Mouse (Mus musculus): ENCODE results near the gene Ankfn1. TPM values are rescaled to one million over a fixed set of nuclear protein-coding genes. Genes with fewer than 3 reads are reported as not detected.

Gene Ankfn1
- polyA plus RNA-seq, 1 experiment from 2014 or later: 0.18 TPM

DNA sequence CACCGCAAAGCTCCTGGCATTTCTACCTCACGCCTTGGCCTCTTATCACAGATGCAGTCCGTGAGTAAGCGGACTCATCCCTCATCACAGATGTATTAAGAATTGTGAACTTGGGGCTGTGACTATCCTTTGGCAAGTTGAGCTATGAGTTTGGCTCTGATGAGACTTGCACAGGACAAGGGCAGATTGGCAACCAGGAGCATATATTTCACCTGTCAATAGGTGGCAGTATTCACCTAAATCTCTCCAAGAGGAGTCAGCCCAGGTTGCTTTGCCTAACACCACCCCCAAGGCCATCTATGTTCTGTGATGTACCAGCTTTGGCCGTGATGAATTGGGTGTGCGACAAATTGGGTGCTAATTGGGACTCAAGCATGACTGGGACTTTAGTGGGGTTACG is 231.3 kb downstream of the Ankfn1 start:
- H3K9me3 ChIP-seq: peaks cover 3% of the 10 kb centered on the region; the same call in 1 of the 2 replicates
- H3K27ac ChIP-seq: no peak overlapping the region
- peaks cover 8% of the 10 kb centered on the region; the same call in 1 of the 2 replicates for H3K4me1 ChIP-seq
- peaks cover 6% of the 10 kb centered on the region; the same call in 1 of the 2 replicates for H3K27me3 ChIP-seq (ENCODE audit: insufficient read depth, poor library complexity, severe bottlenecking)
- no peak overlapping the region for H3K4me3 ChIP-seq
- 28% methylated on average over 7 of the region's 7 CpGs for WGBS
- no peak for DNase-seq (ENCODE audit: low spot score)
- H3K36me3 ChIP-seq: no peaks in the 10 kb centered on the region

DNA sequence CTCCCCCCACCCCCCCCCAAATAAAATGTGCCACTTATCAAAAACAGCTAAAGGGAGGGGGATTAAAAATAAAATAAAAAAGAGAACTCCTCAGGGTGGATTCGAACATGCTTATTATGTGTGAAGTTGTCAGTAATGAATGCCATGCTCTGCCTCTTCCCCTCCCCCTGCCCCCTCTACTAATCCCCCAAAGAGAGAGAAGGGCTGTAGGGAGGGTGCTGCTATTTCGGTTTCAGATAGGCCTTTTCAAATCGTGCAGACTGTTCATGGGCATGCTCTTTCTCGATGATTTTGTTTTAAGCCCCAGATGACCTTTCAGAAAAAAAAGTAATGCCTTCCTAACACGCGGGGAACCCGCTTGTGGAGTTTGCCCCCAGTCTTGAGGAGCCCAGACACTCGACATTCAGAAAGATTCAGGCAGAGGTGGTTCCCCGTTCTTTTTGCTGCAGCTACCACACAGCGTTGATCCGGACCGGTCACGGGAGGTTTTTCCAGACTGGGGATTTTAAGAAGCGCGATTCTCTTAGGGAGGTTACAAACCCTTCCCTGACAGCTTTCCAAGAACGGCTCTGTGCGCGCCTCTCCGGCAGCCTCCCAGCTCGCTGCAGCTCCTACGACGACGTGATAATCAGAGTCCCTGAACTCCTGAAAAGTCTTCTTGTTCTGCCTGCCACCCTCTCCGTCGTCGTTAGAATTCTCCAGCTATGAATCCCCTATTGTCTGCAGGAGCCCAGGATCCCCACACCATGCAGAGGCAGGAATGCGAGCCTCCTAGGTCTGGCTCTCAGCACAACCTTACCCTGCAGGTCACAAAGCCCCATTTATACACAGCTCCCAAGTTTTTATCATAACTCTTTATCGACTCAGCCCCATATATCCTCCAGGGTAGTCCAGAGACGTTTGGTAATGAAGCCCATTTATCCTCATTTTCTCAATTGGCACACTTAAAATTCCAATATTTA is 232.3 kb downstream of the Ankfn1 start:
- WGBS: 3% methylated on average over 29 of the region's 29 CpGs
- Histone ChIP-seq H3K27me3 (ENCODE audit: insufficient read depth, poor library complexity, severe bottlenecking) (peaks cover 6% of the 10 kb centered on the region; the same call in 1 of the 2 replicates), H3K9me3 (peaks cover 3% of the 10 kb centered on the region; the same call in 1 of the 2 replicates), H3K27ac (peak overlapping the region; percentile 78), H3K36me3 (no peaks in the 10 kb centered on the region), H3K4me3 (peak overlapping the region; percentile 52), H3K4me1 (peaks cover 8% of the 10 kb centered on the region; the same call in 1 of the 2 replicates)
- peak; percentile 77 for DNase-seq (ENCODE audit: low spot score)

DNA sequence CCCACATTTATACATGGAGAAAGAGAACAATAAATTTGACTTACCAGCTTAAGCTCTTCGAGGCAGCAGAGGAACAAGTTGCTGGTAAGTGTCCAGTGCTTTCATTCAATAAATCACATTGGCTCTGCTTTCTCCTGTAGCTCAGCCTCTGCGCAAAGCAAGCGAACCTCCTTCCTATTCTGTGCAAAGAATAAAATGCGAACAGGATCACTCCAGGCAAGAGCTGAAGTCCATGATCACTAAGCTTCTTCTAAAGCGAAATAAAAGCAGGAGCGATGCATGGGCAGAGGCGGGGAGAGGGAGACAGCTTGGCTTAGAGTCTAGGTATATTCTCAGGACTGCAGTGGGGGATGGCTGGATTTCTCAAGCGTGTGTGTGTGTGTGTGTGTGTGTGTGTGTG is 239.1 kb downstream of the Ankfn1 start:
- Histone ChIP-seq H3K27me3 (ENCODE audit: insufficient read depth, poor library complexity, severe bottlenecking) (0 out of 2 replicates have a peak, but pooled peaks cover 8% of the 10 kb centered on the region), H3K36me3 (no peaks in the 10 kb centered on the region), H3K4me3 (no peak overlapping the region), H3K27ac (no peak overlapping the region), H3K4me1 (0 out of 2 replicates have a peak, but pooled peaks cover 2% of the 10 kb centered on the region), H3K9me3 (peaks cover 3% of the 10 kb centered on the region; the same call in 1 of the 2 replicates)
- 82% methylated on average over 8 of the region's 8 CpGs for WGBS
- no peak for DNase-seq (ENCODE audit: low spot score)

DNA sequence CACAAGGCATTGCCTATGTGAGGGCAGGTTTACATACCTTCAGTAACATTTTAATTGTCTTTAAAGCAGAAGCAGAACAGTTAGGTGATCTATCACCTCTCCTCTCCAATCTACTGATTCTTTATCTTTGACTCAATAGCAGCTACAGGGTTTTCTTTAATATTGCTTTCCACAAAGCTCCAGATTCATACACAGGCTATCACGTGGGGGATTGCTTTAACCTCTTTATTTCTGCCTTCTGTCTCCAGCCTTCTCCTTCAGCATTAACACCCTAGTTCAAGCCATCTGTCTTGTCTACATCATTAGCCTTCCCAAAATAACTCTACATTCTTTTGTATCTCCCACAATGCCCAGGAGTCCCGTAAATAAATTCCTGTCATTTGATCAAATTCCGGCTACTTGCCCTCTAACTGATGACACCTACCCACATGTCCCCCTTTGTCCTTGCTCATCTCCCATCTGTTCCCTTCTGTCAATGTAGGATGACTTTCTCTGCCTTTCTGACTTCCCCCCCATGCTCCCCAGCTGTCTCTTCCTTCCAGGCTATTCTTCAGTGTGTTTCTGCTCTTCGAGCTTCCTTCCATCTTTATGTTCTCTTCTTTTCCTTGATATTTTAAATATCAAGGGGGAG is 249.5 kb downstream of the Ankfn1 start:
- no peaks in the 10 kb centered on the region for H3K9me3 ChIP-seq
- H3K27me3 ChIP-seq (ENCODE audit: insufficient read depth, poor library complexity, severe bottlenecking): no peaks in the 10 kb centered on the region
- 70% methylated on average over 4 of the region's 4 CpGs for WGBS

GRCm38 (mm10) chr11:89515501-89515901 is 262.0 kb downstream of the Ankfn1 start:
- peaks cover 8% of the 10 kb centered on the region for H3K4me1 ChIP-seq
- no peaks in the 10 kb centered on the region for H3K9me3 ChIP-seq
- H3K36me3 ChIP-seq: no peaks in the 10 kb centered on the region
- H3K27ac ChIP-seq: no peak overlapping the region
- peak overlapping the region; percentile 22 for H3K4me3 ChIP-seq
- H3K27me3 ChIP-seq (ENCODE audit: insufficient read depth, poor library complexity, severe bottlenecking): peaks cover 5% of the 10 kb centered on the region; the same call in 1 of the 2 replicates
- 20% methylated on average over 9 of the region's 9 CpGs for WGBS
- no peak for DNase-seq (ENCODE audit: low spot score)

More for the DNA sequence above, 249.5 kb downstream of the Ankfn1 start:
- no peak for DNase-seq (ENCODE audit: low spot score)
- no peak overlapping the region for H3K27ac ChIP-seq
- H3K4me3 ChIP-seq: no peak overlapping the region
- no peaks in the 10 kb centered on the region for H3K36me3 ChIP-seq
- H3K4me1 ChIP-seq: peaks cover 9% of the 10 kb centered on the region; the same call in 1 of the 2 replicates

DNA sequence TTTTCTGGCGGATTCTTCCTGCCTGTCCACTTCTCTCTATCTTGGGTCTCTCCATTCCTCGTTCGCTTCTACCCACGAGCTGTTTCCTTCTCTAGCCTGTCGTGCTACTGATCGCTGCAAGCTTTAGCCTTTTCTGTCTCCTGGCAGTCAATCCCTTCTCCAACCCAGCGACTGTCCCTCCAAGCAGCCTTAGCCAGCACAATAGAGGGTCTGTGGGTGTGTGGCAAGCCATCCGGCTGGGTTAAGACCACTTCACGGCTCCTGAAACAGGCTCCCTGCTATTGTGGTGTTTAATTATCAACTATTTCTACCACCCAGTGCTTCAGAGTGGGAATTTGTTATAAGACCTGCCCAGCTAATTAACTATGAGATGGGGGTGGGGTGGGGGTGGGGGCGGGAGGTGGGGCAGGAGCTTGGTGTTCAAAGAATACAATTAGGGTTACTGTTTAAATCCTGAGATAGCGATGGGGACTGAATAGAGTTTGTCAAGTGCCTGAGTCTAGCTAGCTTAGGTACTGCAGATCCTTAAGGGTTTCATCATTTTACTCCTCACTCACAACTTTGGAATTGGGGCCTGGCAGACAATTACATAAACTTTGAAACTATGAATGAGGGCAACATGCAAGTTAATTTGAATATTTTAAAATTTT is 268.7 kb downstream of the Ankfn1 start:
- H3K27me3 ChIP-seq (ENCODE audit: insufficient read depth, poor library complexity, severe bottlenecking): no peaks in the 10 kb centered on the region
- peaks cover 13% of the 10 kb centered on the region; the same call in 1 of the 2 replicates for H3K4me1 ChIP-seq
- H3K9me3 ChIP-seq: no peaks in the 10 kb centered on the region
- DNase-seq (ENCODE audit: low spot score): no peak
- H3K36me3 ChIP-seq: no peaks in the 10 kb centered on the region
- WGBS: 9% methylated on average over 11 of the region's 11 CpGs
- peak overlapping the region; percentile 10; the same call in 1 of the 2 replicates for H3K4me3 ChIP-seq
- no peak overlapping the region for H3K27ac ChIP-seq

DNA sequence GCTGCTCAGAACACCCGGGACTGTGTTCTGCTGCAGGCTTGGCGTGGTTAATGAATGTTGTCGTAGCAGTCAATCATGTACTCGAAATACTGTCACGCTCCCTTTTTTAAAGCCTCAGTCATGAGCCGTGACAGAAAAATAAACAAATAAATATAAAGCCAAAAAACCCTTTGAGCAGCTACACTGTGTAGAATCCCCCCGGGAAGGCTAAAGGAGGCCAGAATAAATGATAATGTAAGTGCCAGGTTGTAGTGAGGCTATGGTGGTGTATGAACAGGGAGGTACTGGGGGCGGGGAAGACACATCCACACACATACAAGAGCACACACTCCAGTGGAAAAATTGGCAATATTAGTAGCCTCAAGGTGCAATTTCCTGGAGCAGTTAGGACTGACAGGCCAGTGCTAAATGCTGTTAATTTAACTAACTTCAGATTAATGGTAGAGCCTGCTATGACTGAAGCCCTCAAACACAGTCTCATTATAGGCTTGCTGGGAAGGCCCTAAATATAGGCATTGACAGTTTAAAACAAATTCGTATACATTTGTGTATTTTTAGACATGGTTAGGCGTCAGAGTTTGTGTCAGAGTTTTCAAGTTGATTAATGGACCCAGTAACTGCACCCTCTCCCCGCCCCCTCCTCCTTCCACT is 270.7 kb downstream of the Ankfn1 start:
- DNase-seq (ENCODE audit: low spot score): no peak
- WGBS: 72% methylated on average over 11 of the region's 11 CpGs
- no peak overlapping the region for H3K4me3 ChIP-seq
- H3K9me3 ChIP-seq: no peaks in the 10 kb centered on the region
- no peaks in the 10 kb centered on the region for H3K27me3 ChIP-seq (ENCODE audit: insufficient read depth, poor library complexity, severe bottlenecking)
- peaks cover 13% of the 10 kb centered on the region; the same call in 1 of the 2 replicates for H3K4me1 ChIP-seq
- no peak overlapping the region for H3K27ac ChIP-seq
- no peaks in the 10 kb centered on the region for H3K36me3 ChIP-seq

DNA sequence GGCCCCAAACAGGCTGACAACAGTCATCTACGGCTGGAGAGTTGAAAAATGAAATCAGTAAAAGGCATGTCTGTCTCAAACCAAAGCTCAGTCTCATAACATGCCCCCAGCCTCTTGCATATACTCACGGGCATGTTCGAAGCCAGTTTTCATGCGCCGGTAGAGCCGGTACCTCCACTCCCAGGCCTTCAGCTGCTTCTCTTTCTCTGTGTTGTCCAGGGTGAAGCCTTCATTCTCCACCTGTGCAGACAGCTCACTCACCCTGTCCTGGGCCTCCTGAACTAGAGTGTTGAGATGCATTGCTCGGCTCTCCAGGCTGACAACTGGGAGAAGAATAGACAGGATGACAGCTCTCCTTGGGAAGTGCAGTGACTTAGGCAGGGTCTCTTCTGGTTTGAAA is 272.4 kb downstream of the Ankfn1 start:
- H3K4me1 ChIP-seq: peaks cover 13% of the 10 kb centered on the region; the same call in 1 of the 2 replicates
- no peaks in the 10 kb centered on the region for H3K36me3 ChIP-seq
- H3K27me3 ChIP-seq (ENCODE audit: insufficient read depth, poor library complexity, severe bottlenecking): no peaks in the 10 kb centered on the region
- no peak for DNase-seq (ENCODE audit: low spot score)
- WGBS: 80% methylated on average over 7 of the region's 7 CpGs
- H3K27ac ChIP-seq: no peak overlapping the region
- no peaks in the 10 kb centered on the region for H3K9me3 ChIP-seq
- H3K4me3 ChIP-seq: no peak overlapping the region

DNA sequence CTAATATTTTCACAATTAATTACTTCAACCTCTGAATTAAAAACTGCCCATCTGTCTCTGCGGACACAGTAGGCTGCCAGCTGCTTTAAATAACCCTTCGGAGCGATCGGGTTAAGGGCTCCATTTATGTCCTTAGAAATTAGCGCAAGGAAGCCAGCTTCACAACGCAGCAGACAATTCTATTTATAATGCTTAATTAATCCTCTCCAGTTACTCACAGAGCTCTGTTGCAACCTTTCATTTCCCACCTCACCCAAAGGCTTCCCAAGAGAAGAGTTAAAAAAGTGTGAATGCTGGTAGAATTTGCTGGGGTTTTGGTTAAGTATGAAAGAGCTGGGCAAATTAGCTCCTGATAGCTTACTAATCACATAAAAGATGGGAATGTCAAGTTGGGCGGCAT is 275.7 kb downstream of the Ankfn1 start:
- Histone ChIP-seq H3K36me3 (no peaks in the 10 kb centered on the region), H3K9me3 (no peaks in the 10 kb centered on the region), H3K4me1 (no peaks in the 10 kb centered on the region), H3K27ac (no peak overlapping the region), H3K27me3 (ENCODE audit: insufficient read depth, poor library complexity, severe bottlenecking) (no peaks in the 10 kb centered on the region), H3K4me3 (no peak overlapping the region)
- WGBS: 76% methylated on average over 7 of the region's 7 CpGs
- no peak for DNase-seq (ENCODE audit: low spot score)

DNA sequence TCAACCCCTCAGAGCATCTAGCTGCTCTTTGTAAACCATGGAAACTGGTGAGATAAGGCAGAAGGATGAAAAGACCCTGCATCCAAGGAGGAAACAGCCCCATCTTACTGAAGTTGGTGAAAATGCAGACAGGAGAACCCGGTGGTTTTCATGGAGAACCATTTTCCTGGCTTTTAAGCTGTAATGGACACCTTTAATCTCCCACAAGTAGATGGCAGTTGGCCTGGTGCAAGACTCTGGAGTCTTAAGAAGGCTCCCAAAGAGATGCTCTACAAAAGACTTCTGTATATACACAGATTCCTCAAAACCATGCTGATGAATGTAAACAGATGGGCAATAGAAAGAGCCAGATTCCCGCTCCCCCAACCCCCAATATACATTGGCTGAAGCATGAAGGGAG is 276.5 kb downstream of the Ankfn1 start:
- Histone ChIP-seq H3K4me1 (no peaks in the 10 kb centered on the region), H3K9me3 (no peaks in the 10 kb centered on the region), H3K27me3 (ENCODE audit: insufficient read depth, poor library complexity, severe bottlenecking) (no peaks in the 10 kb centered on the region), H3K36me3 (no peaks in the 10 kb centered on the region), H3K27ac (no peak overlapping the region), H3K4me3 (no peak overlapping the region)
- no peak for DNase-seq (ENCODE audit: low spot score)
- 74% methylated on average over 2 of the region's 2 CpGs for WGBS

GRCm38 (mm10) chr11:89481084-89481483 is 296.4 kb downstream of the Ankfn1 start:
- H3K27me3 ChIP-seq (ENCODE audit: insufficient read depth, poor library complexity, severe bottlenecking): no peaks in the 10 kb centered on the region
- peaks cover 17% of the 10 kb centered on the region for H3K4me1 ChIP-seq
- 69% methylated on average over 6 of the region's 6 CpGs for WGBS
- no peak for DNase-seq (ENCODE audit: low spot score)
- no peaks in the 10 kb centered on the region for H3K36me3 ChIP-seq
- H3K27ac ChIP-seq: no peak overlapping the region
- no peaks in the 10 kb centered on the region for H3K9me3 ChIP-seq
- H3K4me3 ChIP-seq: no peak overlapping the region

GRCm38 (mm10) chr11:89476927-89477326 is 300.5 kb downstream of the Ankfn1 start:
- H3K4me1 ChIP-seq: peaks cover 6% of the 10 kb centered on the region; the same call in 1 of the 2 replicates
- WGBS: 53% methylated on average over 5 of the region's 5 CpGs
- no peak for DNase-seq (ENCODE audit: low spot score)

More at GRCm38 (mm10) chr11:89476927-89477326, 300.5 kb downstream of the Ankfn1 start:
- H3K36me3 ChIP-seq: no peaks in the 10 kb centered on the region
- no peak overlapping the region for H3K27ac ChIP-seq
- H3K4me3 ChIP-seq: no peak overlapping the region
- no peaks in the 10 kb centered on the region for H3K27me3 ChIP-seq (ENCODE audit: insufficient read depth, poor library complexity, severe bottlenecking)
- H3K9me3 ChIP-seq: no peaks in the 10 kb centered on the region
